Mouse (Mus musculus): ENCODE data around the gene Cxcl14.

DNA sequence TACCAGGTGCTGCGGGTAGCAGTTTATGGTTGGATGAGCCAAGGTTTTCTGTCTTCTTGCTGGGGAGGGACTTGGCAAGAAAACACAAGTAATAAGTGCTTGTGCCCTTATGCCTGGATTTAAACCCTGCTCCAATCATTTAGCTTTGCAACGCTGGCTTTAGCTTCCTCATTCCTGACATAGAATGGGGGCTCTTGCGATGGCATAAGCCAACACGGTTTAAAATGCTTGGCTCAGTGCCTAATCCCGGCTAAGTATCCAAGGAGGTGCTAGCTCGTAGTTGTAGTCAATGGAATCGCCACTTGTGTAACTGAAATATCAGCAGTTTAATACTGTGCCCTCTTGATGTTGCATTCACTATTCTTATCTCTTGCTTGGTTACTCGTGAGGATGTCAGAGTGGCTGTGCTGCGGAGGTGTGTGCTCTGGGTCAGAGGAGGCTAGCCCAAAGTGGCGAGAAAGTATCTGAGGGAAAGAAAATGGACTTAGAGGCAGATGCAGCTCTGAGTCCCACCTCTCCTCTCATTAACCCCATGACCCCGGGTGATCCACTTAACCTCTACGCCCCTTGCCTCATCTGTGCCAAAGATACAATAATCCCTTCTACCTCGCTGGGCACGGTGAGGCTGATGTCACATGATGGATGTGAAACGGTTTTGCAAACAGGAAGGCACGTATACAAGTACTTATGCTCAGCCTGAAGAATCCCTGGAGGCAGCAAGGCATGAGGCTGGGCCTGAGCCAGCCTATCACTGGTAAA lies 56.2 kb downstream of the Cxcl14 start:
- TF ChIP-seq GATA1 (IDR thresholded peaks at IDR 0.05; ENCODE audit: low read depth, low read length), result no peak
- TF ChIP-seq E2F4 (IDR thresholded peaks at IDR 0.05; ENCODE audit: borderline replicate concordance, low read depth, low read length), result no peak
- no peak for TF ChIP-seq HCFC1 (IDR thresholded peaks at IDR 0.05; ENCODE audit: low read depth, low read length)
- TF ChIP-seq EP300 (IDR thresholded peaks at IDR 0.05; ENCODE audit: low read depth in 1 of 2, low read length in 2 of 2), result no peak
- TF ChIP-seq TAL1 (IDR thresholded peaks at IDR 0.05; ENCODE audit: low read length), result no peak
- TF ChIP-seq MAX (IDR thresholded peaks at IDR 0.05; ENCODE audit: low read length), result no peak
- no peak for TF ChIP-seq TCF12 (IDR thresholded peaks at IDR 0.05; ENCODE audit: low read depth, low read length)
- TF ChIP-seq MEF2A (IDR thresholded peaks at IDR 0.05; ENCODE audit: extremely low read depth, insufficient replicate concordance, low read depth, low read length, poor library complexity, severe bottlenecking), result no peak
- no peak for TF ChIP-seq CTCF (IDR thresholded peaks at IDR 0.05 in 2 of 3, conservative IDR thresholded peaks at IDR 0.05 in 1 of 3; ENCODE audit: control insufficient read depth in 1 of 3, insufficient read depth in 1 of 3, low read depth in 2 of 3, low read length in 3 of 3, poor library complexity in 1 of 3, severe bottlenecking in 1 of 3)
- TF ChIP-seq POLR2A (IDR thresholded peaks at IDR 0.05; ENCODE audit: control insufficient read depth in 1 of 2, insufficient read depth in 1 of 2, low read depth in 1 of 2, low read length in 2 of 2, poor library complexity in 1 of 2), result no peak
